In genomic region chr1:171277736-171278135, GRCm38 (mm10) we compare ENCODE assay signal across 21 mouse cellular contexts. TPM values are rescaled to one million over a fixed set of nuclear protein-coding genes. Genes with fewer than 3 reads are reported as not detected.
DNase-seq lines count a peak whose midpoint lies in the region; ATAC-seq lines count a peak whose summit lies in the region.
"Had no signal": no experiment of that assay in that cellular context is flagged by ENCODE, and none has a peak within 500 bp of the region (broad histone marks: within the 10 kb centered on the region; RNA-seq: fewer than 3 reads in every experiment).

No protein-coding gene starts in this region.

- H3K27ac ChIP-seq in liver, embryonic 12.5 days, result peak overlapping the region; percentile 99
- peak overlapping the region; percentile 98 for H3K27ac ChIP-seq in liver, embryonic 15.5 days (replicated peaks)
- H3K27ac ChIP-seq: embryonic facial prominence, embryonic 10.5 days; forebrain, embryonic 13.5 days; heart, adult 2 months; heart, embryonic 15.5 days; hindbrain, embryonic 13.5 days; hindbrain, postnatal 0 days had no signal

- peak; percentile 5 for DNase-seq in kidney, postnatal 10 days
- DNase-seq in kidney, postnatal 25 days, result no peak
- DNase-seq in spleen, postnatal 36 days (ENCODE audit: low spot score in 2 of 2), result no peak
- DNase-seq in neural tube, embryonic 10.5 days (ENCODE audit: extremely low spot score, low spot score), result no peak
- DNase-seq: adrenal gland, postnatal 10 days; cerebellum, adult 11 months; cerebellum, adult 9-11 months; cerebellum, postnatal 36 days; forebrain, postnatal 0 days; gastrocnemius, postnatal 14 days; heart, postnatal 14 days had no signal

- H3K27me3 ChIP-seq in erythroblast, embryonic 14.5 days (ENCODE audit: control insufficient read depth), result no peaks in the 10 kb centered on the region
- no peaks in the 10 kb centered on the region for H3K27me3 ChIP-seq in liver, embryonic 12.5 days (replicated peaks)
- H3K27me3 ChIP-seq in liver, embryonic 15.5 days, result no peaks in the 10 kb centered on the region
- H3K27me3 ChIP-seq: forebrain, embryonic 13.5 days; heart, embryonic 15.5 days; hindbrain, embryonic 13.5 days had no signal

- peak overlapping the region; percentile 89 for H3K4me2 ChIP-seq in liver, embryonic 12.5 days
- H3K4me2 ChIP-seq in liver, embryonic 15.5 days, result peak overlapping the region; percentile 81
- H3K4me2 ChIP-seq: forebrain, embryonic 13.5 days; heart, embryonic 15.5 days; hindbrain, embryonic 13.5 days had no signal

- WGBS in liver, embryonic 12.5 days (ENCODE audit: insufficient replicate concordance), result 88% methylated on average over 10 of the region's 10 CpGs
- WGBS in liver, embryonic 15.5 days (ENCODE audit: insufficient replicate concordance), result 85% methylated on average over 10 of the region's 10 CpGs

- ATAC-seq in erythroblast, adult 5-6 weeks (replicated peaks; ENCODE audit: low FRiP score, poor library complexity, severe bottlenecking), result no peak
- ATAC-seq in liver, embryonic 12.5 days, result no peak
- no peak for ATAC-seq in liver, embryonic 15.5 days (ENCODE audit: insufficient read depth)
- ATAC-seq: forebrain, embryonic 13.5 days; forebrain, postnatal 0 days; hindbrain, postnatal 0 days had no signal

- H3K4me1 ChIP-seq in erythroblast, embryonic 14.5 days (ENCODE audit: control insufficient read depth), result peaks cover 68% of the 10 kb centered on the region
- H3K4me1 ChIP-seq in liver, embryonic 12.5 days, result peaks cover 58% of the 10 kb centered on the region
- H3K4me1 ChIP-seq in liver, embryonic 15.5 days (replicated peaks), result peaks cover 71% of the 10 kb centered on the region

- peaks cover 87% of the 10 kb centered on the region for H3K36me3 ChIP-seq in erythroblast, embryonic 14.5 days (ENCODE audit: control insufficient read depth)
- peaks cover 81% of the 10 kb centered on the region for H3K36me3 ChIP-seq in liver, embryonic 12.5 days
- peaks cover 81% of the 10 kb centered on the region for H3K36me3 ChIP-seq in liver, embryonic 15.5 days (replicated peaks)

- peak overlapping the region; percentile 85 for H3K4me3 ChIP-seq in erythroblast, embryonic 14.5 days (replicated peaks)
- peak overlapping the region; percentile 78; the same call in 1 of the 2 replicates for H3K4me3 ChIP-seq in liver, embryonic 12.5 days
- peak overlapping the region; percentile 73 for H3K4me3 ChIP-seq in liver, embryonic 15.5 days (replicated peaks)
- H3K4me3 ChIP-seq: embryonic facial prominence, embryonic 10.5 days; forebrain, embryonic 13.5 days; heart, adult 2 months; heart, embryonic 15.5 days; hindbrain, embryonic 13.5 days had no signal

- no peaks in the 10 kb centered on the region for H3K9me3 ChIP-seq in erythroblast, embryonic 14.5 days (ENCODE audit: control insufficient read depth, low read length)
- no peaks in the 10 kb centered on the region for H3K9me3 ChIP-seq in liver, embryonic 12.5 days (replicated peaks)
- H3K9me3 ChIP-seq in liver, embryonic 15.5 days (replicated peaks), result no peaks in the 10 kb centered on the region
- H3K9me3 ChIP-seq: embryonic facial prominence, embryonic 10.5 days; forebrain, embryonic 13.5 days; heart, embryonic 15.5 days; hindbrain, embryonic 13.5 days had no signal

- H3K9ac ChIP-seq in liver, embryonic 12.5 days, result peak overlapping the region; percentile 95
- H3K9ac ChIP-seq in liver, embryonic 15.5 days, result peak overlapping the region; percentile 90; the same call in 1 of the 2 replicates
- H3K9ac ChIP-seq: forebrain, embryonic 13.5 days; forebrain, postnatal 0 days; heart, embryonic 15.5 days; hindbrain, embryonic 13.5 days had no signal

RNA-seq across cellular contexts. Expression of gene Ppox, which starts 3.2 kb away (rescaled TPM):
- 89.9 and 167 TPM in 2 replicates for polyA plus RNA-seq in erythroblast, embryonic 14.5 days (2012)
- total RNA-seq in erythroblast, adult 5-6 weeks (2015; ENCODE audit: low replicate concordance), result 416 and 462 TPM in 2 replicates
- 506 and 765 TPM in 2 replicates for total RNA-seq in erythroblast, adult 5-6 weeks (2017; ENCODE audit: low replicate concordance)
- polyA plus RNA-seq in liver, embryonic 12.5 days (2016; fragmentation: Nextera tagmentation; extraction: Ambion mirVana), result 199 and 207 TPM in 2 replicates
- 214 and 226 TPM in 2 replicates for polyA plus RNA-seq in liver, embryonic 15.5 days (2015; fragmentation: Nextera tagmentation; extraction: Ambion mirVana)

RNA-seq across cellular contexts. Expression of gene B4galt3, which starts 7.6 kb away (rescaled TPM):
- 11.1 and 11.6 TPM in 2 replicates for polyA plus RNA-seq in erythroblast, embryonic 14.5 days (2012)
- total RNA-seq in erythroblast, adult 5-6 weeks (2015; ENCODE audit: low replicate concordance), result 8.1 and 11.3 TPM in 2 replicates
- 7.7 and 29.1 TPM in 2 replicates for total RNA-seq in erythroblast, adult 5-6 weeks (2017; ENCODE audit: low replicate concordance)
- polyA plus RNA-seq in liver, embryonic 12.5 days (2016; fragmentation: Nextera tagmentation; extraction: Ambion mirVana), result 29.9 and 35.8 TPM in 2 replicates
- polyA plus RNA-seq in liver, embryonic 15.5 days (2015; fragmentation: Nextera tagmentation; extraction: Ambion mirVana), result 21.9 and 23.5 TPM in 2 replicates

RNA-seq across cellular contexts. Expression of gene Usp21, which starts 10.1 kb away (rescaled TPM):
- polyA plus RNA-seq in erythroblast, embryonic 14.5 days (2012), result 8.4 and 13.0 TPM in 2 replicates
- total RNA-seq in erythroblast, adult 5-6 weeks (2015; ENCODE audit: low replicate concordance), result 9.6 and 12.1 TPM in 2 replicates
- total RNA-seq in erythroblast, adult 5-6 weeks (2017; ENCODE audit: low replicate concordance), result 9.4 and 13.9 TPM in 2 replicates
- polyA plus RNA-seq in liver, embryonic 12.5 days (2016; fragmentation: Nextera tagmentation; extraction: Ambion mirVana), result 36.2 and 38.6 TPM in 2 replicates
- 24.9 and 28.5 TPM in 2 replicates for polyA plus RNA-seq in liver, embryonic 15.5 days (2015; fragmentation: Nextera tagmentation; extraction: Ambion mirVana)

RNA-seq across cellular contexts. Expression of gene Ufc1, which starts 17.1 kb away (rescaled TPM):
- polyA plus RNA-seq in erythroblast, embryonic 14.5 days (2012), result 3.9 and 4.8 TPM in 2 replicates
- 23.4 and 28.6 TPM in 2 replicates for total RNA-seq in erythroblast, adult 5-6 weeks (2015; ENCODE audit: low replicate concordance)
- 13.9 and 19.3 TPM in 2 replicates for total RNA-seq in erythroblast, adult 5-6 weeks (2017; ENCODE audit: low replicate concordance)
- 55.9 and 58.3 TPM in 2 replicates for polyA plus RNA-seq in liver, embryonic 12.5 days (2016; fragmentation: Nextera tagmentation; extraction: Ambion mirVana)
- 40.6 and 41.4 TPM in 2 replicates for polyA plus RNA-seq in liver, embryonic 15.5 days (2015; fragmentation: Nextera tagmentation; extraction: Ambion mirVana)

RNA-seq across cellular contexts. Expression of gene Ndufs2, which starts 26.5 kb away (rescaled TPM):
- polyA plus RNA-seq in erythroblast, embryonic 14.5 days (2012), result 7.0 and 7.5 TPM in 2 replicates
- 62.9 and 78.4 TPM in 2 replicates for total RNA-seq in erythroblast, adult 5-6 weeks (2015; ENCODE audit: low replicate concordance)
- total RNA-seq in erythroblast, adult 5-6 weeks (2017; ENCODE audit: low replicate concordance), result 48.0 and 62.1 TPM in 2 replicates
- 160 and 167 TPM in 2 replicates for polyA plus RNA-seq in liver, embryonic 12.5 days (2016; fragmentation: Nextera tagmentation; extraction: Ambion mirVana)
- polyA plus RNA-seq in liver, embryonic 15.5 days (2015; fragmentation: Nextera tagmentation; extraction: Ambion mirVana), result 137 and 144 TPM in 2 replicates
